ENCODE assay signal across 11 mouse cellular contexts in genomic region chr16:81041262-81041661, GRCm38 (mm10).
"Had no signal": no experiment of that assay in that cellular context is flagged by ENCODE, and none has a peak within 500 bp of the region (broad histone marks: within the 10 kb centered on the region; RNA-seq: fewer than 3 reads in every experiment).

No protein-coding gene starts in this region.

- DNase-seq: right cerebral cortex, adult 18-20 months; right cerebral cortex, postnatal 14 days; right cerebral cortex, postnatal 25 days; right cerebral cortex, postnatal 4 days; spleen, adult 18-20 months; thymus, adult 18-20 months; thymus, adult 2 months; thymus, postnatal 14 days; thymus, postnatal 25 days; thymus, postnatal 36 days; thymus, postnatal 4 days had no signal
